Mouse (Mus musculus) hindbrain, embryonic 16.5 days (tissue): ENCODE results near the gene Lrat. TPM values are rescaled to one million over a fixed set of nuclear protein-coding genes. Genes with fewer than 3 reads are reported as not detected.

Source experiments
- ATAC-seq: fragments of 200-750 bp; cut with Nextera tagmentation; 2 replicates; pipeline ENCODE4 v1.8.0; 2017; ENCODE audit warnings: moderate TSS enrichment, moderate library complexity
- H3K27ac ChIP-seq: fragments of 300-500 bp; sonication (generic); 2 replicates; pipeline ENCODE4 v1.5.1; 2014; ENCODE audit warnings: low read depth, mild to moderate bottlenecking, control low read depth, low read length, moderate library complexity
- H3K27me3 ChIP-seq: fragments of 300-500 bp; sonication (generic); replicated peaks from 2 replicates; pipeline ENCODE4 v1.6.1; 2014; ENCODE audit warnings: low read length; ENCODE audit not compliant: control insufficient read depth, insufficient read depth
- H3K36me3 ChIP-seq: fragments of 300-500 bp; sonication (generic); 2 replicates; pipeline ENCODE4 v1.6.1; 2014; ENCODE audit warnings: mild to moderate bottlenecking, low read length, moderate library complexity, mixed read lengths; ENCODE audit not compliant: control insufficient read depth, insufficient read depth
- H3K4me1 ChIP-seq: fragments of 300-500 bp; sonication (generic); 2 replicates; pipeline ENCODE4 v1.6.1; 2014; ENCODE audit warnings: low read depth, low read length; ENCODE audit not compliant: control insufficient read depth, insufficient read depth
- H3K4me2 ChIP-seq: fragments of 300-500 bp; sonication (generic); 2 replicates; pipeline ENCODE4 v1.6.1; 2014; ENCODE audit warnings: mild to moderate bottlenecking, low read length, control low read depth, moderate library complexity
- H3K4me3 ChIP-seq: fragments of 300-500 bp; sonication (generic); 2 replicates; pipeline ENCODE4 v1.5.1; 2014; ENCODE audit warnings: mild to moderate bottlenecking, low read length, control low read depth, moderate library complexity
- H3K9ac ChIP-seq: fragments of 300-500 bp; sonication (generic); 2 replicates; pipeline ENCODE4 v1.6.1; 2014; ENCODE audit warnings: low read depth, mild to moderate bottlenecking, control low read depth, low read length, moderate library complexity
- H3K9me3 ChIP-seq: fragments of 300-500 bp; sonication (generic); 2 replicates; pipeline ENCODE4 v1.6.1; 2014; ENCODE audit warnings: mild to moderate bottlenecking, low read length, moderate library complexity; ENCODE audit not compliant: control insufficient read depth
- WGBS: fragments of 180-500 bp; shearing (Covaris S2); extraction: QIAGEN DNeasy Blood & Tissue Kit; methylation state at CpG from one replicate; pipeline ENCODE4 v1.1.7; 2014; 5-methylcytosine and 5-hydroxymethylcytosine counted together
- polyA plus RNA-seq: library from polyadenylated mRNA; unstranded; fragments of >200 nt; fragmentation: Nextera tagmentation; extraction: Ambion mirVana; gene quantifications from 2 replicates; pipeline ENCODE4 v1.2.1, GENCODE M21; 2015

Gene Lrat
- polyA plus RNA-seq, 1 experiment from 2014 or later: 2.3 TPM

- Histone ChIP-seq H3K4me2 (peak overlapping the region; percentile 88), H3K4me3 (peak overlapping the region; percentile 49), H3K4me1 (peaks cover 10% of the 10 kb centered on the region), H3K9ac (peak overlapping the region; percentile 53; the same call in 1 of the 2 replicates), H3K9me3 (no peaks in the 10 kb centered on the region), H3K27ac (no peak overlapping the region), H3K36me3 (no peaks in the 10 kb centered on the region), H3K27me3 (peaks cover 10% of the 10 kb centered on the region)
- WGBS: under 1% methylated on average over 31 of the region's 31 CpGs
- 0 out of 2 replicates have a peak, but pooled peaks have one; percentile 63 for ATAC-seq
Measured at GRCm38 (mm10) chr3:82904211-82904908, 587 bp upstream of the Lrat start.

- Histone ChIP-seq H3K27me3 (peaks cover 10% of the 10 kb centered on the region), H3K36me3 (no peaks in the 10 kb centered on the region), H3K4me3 (peak overlapping the region; percentile 49), H3K4me2 (peak overlapping the region; percentile 88), H3K4me1 (peaks cover 10% of the 10 kb centered on the region), H3K9ac (peak overlapping the region; percentile 53; the same call in 1 of the 2 replicates), H3K27ac (no peak overlapping the region), H3K9me3 (no peaks in the 10 kb centered on the region)
- no peak for ATAC-seq
- WGBS: 24% methylated on average over 20 of the region's 20 CpGs
Measured at GRCm38 (mm10) chr3:82902757-82903612, 788 bp downstream of the Lrat start.

- Histone ChIP-seq H3K27me3 (no peaks in the 10 kb centered on the region), H3K27ac (no peak overlapping the region)
Measured at GRCm38 (mm10) chr3:82888842-82889241, 14.9 kb downstream of the Lrat start.

GRCm38 (mm10) chr3:82877258-82877657 is 26.5 kb downstream of the Lrat start:
- Histone ChIP-seq H3K4me2 (no peak overlapping the region), H3K27me3 (peaks cover 12% of the 10 kb centered on the region), H3K36me3 (no peaks in the 10 kb centered on the region), H3K4me3 (no peak overlapping the region), H3K27ac (no peak overlapping the region), H3K4me1 (peaks cover 7% of the 10 kb centered on the region; the same call in 1 of the 2 replicates), H3K9ac (no peak overlapping the region), H3K9me3 (no peaks in the 10 kb centered on the region; the same call in 1 of the 2 replicates)
- WGBS: 4% methylated on average over 4 of the region's 4 CpGs
- ATAC-seq: no peak

More at GRCm38 (mm10) chr3:82888842-82889241, 14.9 kb downstream of the Lrat start:
- no peaks in the 10 kb centered on the region for H3K4me1 ChIP-seq
- no peak overlapping the region for H3K4me2 ChIP-seq
- no peaks in the 10 kb centered on the region for H3K9me3 ChIP-seq
- WGBS: 20% methylated on average over 2 of the region's 2 CpGs
- ATAC-seq: no peak
- no peaks in the 10 kb centered on the region for H3K36me3 ChIP-seq
- H3K4me3 ChIP-seq: no peak overlapping the region
- no peak overlapping the region for H3K9ac ChIP-seq

GRCm38 (mm10) chr3:82876372-82876739 is 27.4 kb downstream of the Lrat start, which contains the start of gene Rbm46:
Gene Rbm46 (minus strand): TSS chr3:82876483.
- peaks cover 12% of the 10 kb centered on the region for H3K27me3 ChIP-seq
- peak within 1 kb of the TSS; percentile 75 for H3K4me2 ChIP-seq
- 22% methylated on average over 36 of the region's 36 CpGs for WGBS
- ATAC-seq: peak; percentile 99
- H3K36me3 ChIP-seq: no peaks in the 10 kb centered on the region
- peak within 1 kb of the TSS; percentile 47 for H3K4me3 ChIP-seq
- H3K4me1 ChIP-seq: peaks cover 7% of the 10 kb centered on the region; the same call in 1 of the 2 replicates
- H3K9ac ChIP-seq: peak within 1 kb of the TSS; percentile 46
- H3K27ac ChIP-seq: no peak within 1 kb of the TSS
- no peaks in the 10 kb centered on the region; the same call in 1 of the 2 replicates for H3K9me3 ChIP-seq

- Histone ChIP-seq H3K9ac (peak overlapping the region; percentile 46), H3K27ac (no peak overlapping the region), H3K4me3 (peak overlapping the region; percentile 47), H3K36me3 (no peaks in the 10 kb centered on the region), H3K4me2 (peak overlapping the region; percentile 75), H3K9me3 (no peaks in the 10 kb centered on the region; the same call in 1 of the 2 replicates), H3K27me3 (peaks cover 12% of the 10 kb centered on the region), H3K4me1 (peaks cover 7% of the 10 kb centered on the region; the same call in 1 of the 2 replicates)
- 19% methylated on average over 51 of the region's 69 CpGs for WGBS
- ATAC-seq: peak; percentile 15; the same call in 1 of the 2 replicates
Measured at GRCm38 (mm10) chr3:82875671-82876371, 28.0 kb downstream of the Lrat start.

- 0 out of 2 replicates have a peak, but pooled peaks have one; percentile 48 for ATAC-seq
- 25% methylated on average over 4 of the region's 4 CpGs for WGBS
- Histone ChIP-seq H3K27ac (no peak overlapping the region), H3K36me3 (no peaks in the 10 kb centered on the region), H3K27me3 (no peaks in the 10 kb centered on the region), H3K4me1 (no peaks in the 10 kb centered on the region), H3K4me2 (no peak overlapping the region), H3K4me3 (no peak overlapping the region), H3K9ac (no peak overlapping the region), H3K9me3 (no peaks in the 10 kb centered on the region)
Measured at GRCm38 (mm10) chr3:82857414-82858077, 46.2 kb downstream of the Lrat start.
